Mouse (Mus musculus) heart, embryonic 10.5 days (tissue): ENCODE data around the gene Cyb561d1. TPM values are rescaled to one million over a fixed set of nuclear protein-coding genes. Genes with fewer than 3 reads are reported as not detected.

Experiments
- DNase-seq: peaks from one replicate; pipeline ENCODE4 v3.0.0-alpha.2; 2017; ENCODE audit warnings: low spot score
- H3K27ac ChIP-seq: fragments of 300-500 bp; sonication (generic); 2 replicates; pipeline ENCODE4 v1.5.1; 2016; ENCODE audit warnings: mild to moderate bottlenecking
- H3K27me3 ChIP-seq: fragments of 300-500 bp; sonication (generic); 2 replicates; pipeline ENCODE4 v1.6.1; 2016; ENCODE audit warnings: mild to moderate bottlenecking; ENCODE audit not compliant: poor library complexity, insufficient read depth, severe bottlenecking
- H3K36me3 ChIP-seq: fragments of 300-500 bp; sonication (generic); 2 replicates; pipeline ENCODE4 v1.6.1; 2016; ENCODE audit warnings: mild to moderate bottlenecking, moderate library complexity
- H3K4me1 ChIP-seq: fragments of 300-500 bp; sonication (generic); 2 replicates; pipeline ENCODE4 v1.6.1; 2016; ENCODE audit warnings: mild to moderate bottlenecking
- H3K4me3 ChIP-seq: fragments of 300-500 bp; sonication (generic); 2 replicates; pipeline ENCODE4 v1.5.1; 2016; ENCODE audit warnings: mild to moderate bottlenecking, moderate library complexity
- H3K9me3 ChIP-seq: fragments of 300-500 bp; sonication (generic); 2 replicates; pipeline ENCODE4 v1.6.1; 2016; ENCODE audit warnings: mild to moderate bottlenecking, moderate library complexity
- WGBS: fragments of 180-500 bp; shearing (Covaris S2); methylation state at CpG from one replicate; pipeline ENCODE4 v1.1.7; 2016; 5-methylcytosine and 5-hydroxymethylcytosine counted together
- polyA plus RNA-seq: library from polyadenylated mRNA; unstranded; fragments of >200 nt; fragmentation: Nextera tagmentation; extraction: Ambion mirVana; gene quantifications from 2 replicates; pipeline ENCODE4 v1.2.1, GENCODE M21; 2016

Cyb561d1 gene
- polyA plus RNA-seq, 1 experiment from 2014 or later, result 3.1 TPM

DNA sequence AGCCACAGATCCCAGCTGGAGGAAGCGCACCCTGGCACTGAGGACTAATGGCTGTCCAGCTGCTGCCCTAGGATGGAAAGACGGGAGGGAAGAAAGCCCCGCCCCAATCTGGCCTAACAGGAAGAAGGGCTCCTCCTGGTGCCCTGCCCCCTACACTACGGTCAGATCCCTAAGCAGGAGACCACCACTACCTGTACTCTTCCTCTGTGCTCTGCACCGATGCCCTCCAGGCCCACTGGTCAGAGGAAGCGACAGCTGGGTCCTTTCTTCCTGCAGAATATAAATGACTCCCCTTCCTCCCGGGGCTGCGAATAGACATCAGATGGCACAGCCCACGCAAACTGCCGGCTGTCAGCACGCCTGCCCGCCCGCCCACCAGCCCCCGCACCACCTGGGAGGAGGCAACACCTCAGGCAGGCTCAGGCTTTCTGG lies 3.9 kb downstream of the Cyb561d1 start:
- Histone ChIP-seq H3K27ac (peak overlapping the region; percentile 53), H3K4me1 (peaks cover 60% of the 10 kb centered on the region), H3K9me3 (no peaks in the 10 kb centered on the region), H3K4me3 (peak overlapping the region; percentile 25; the same call in 1 of the 2 replicates), H3K27me3 (no peaks in the 10 kb centered on the region; the same call in 1 of the 2 replicates), H3K36me3 (peaks cover 16% of the 10 kb centered on the region; the same call in 1 of the 2 replicates)
- WGBS, result 19% methylated on average over 14 of the region's 14 CpGs
- DNase-seq, result no peak

DNA sequence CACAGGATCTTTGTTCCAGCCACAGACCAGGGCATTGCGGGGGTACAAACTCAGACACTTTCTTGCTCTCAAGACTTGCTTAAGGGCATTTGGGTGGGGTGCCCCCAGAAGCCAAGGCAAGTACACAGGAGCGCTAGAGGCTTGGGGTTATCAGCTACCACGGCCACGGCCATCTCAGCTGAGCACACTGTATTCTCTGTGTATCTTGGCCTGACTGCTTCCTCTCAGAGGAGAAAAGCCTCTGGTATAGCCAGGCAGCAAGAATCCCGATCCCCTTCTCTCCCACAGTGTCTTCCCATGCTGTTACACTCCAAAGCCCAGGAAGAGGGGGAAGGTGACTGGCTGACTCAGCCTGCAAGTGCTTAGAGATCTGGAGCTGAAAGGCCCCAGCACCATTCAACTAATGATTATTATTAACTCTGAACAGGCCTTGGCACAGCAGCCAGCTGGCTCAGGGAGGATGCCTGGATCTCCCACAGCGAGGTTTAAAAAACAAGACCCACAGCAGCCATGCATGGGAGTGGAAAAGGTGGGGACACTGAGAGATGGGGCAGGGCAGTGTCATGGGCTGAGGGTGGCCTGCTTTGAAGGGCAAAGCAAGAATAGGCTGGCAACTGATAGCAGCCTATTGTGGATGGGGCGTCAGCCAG lies 4.9 kb downstream of the Cyb561d1 start:
- WGBS, result 62% methylated on average over 7 of the region's 7 CpGs
- no peaks in the 10 kb centered on the region for H3K9me3 ChIP-seq
- H3K36me3 ChIP-seq, result peaks cover 11% of the 10 kb centered on the region; the same call in 1 of the 2 replicates
- H3K27me3 ChIP-seq, result no peaks in the 10 kb centered on the region; the same call in 1 of the 2 replicates
- no peak for DNase-seq
- no peak overlapping the region for H3K27ac ChIP-seq
- no peak overlapping the region for H3K4me3 ChIP-seq
- peaks cover 56% of the 10 kb centered on the region for H3K4me1 ChIP-seq

DNA sequence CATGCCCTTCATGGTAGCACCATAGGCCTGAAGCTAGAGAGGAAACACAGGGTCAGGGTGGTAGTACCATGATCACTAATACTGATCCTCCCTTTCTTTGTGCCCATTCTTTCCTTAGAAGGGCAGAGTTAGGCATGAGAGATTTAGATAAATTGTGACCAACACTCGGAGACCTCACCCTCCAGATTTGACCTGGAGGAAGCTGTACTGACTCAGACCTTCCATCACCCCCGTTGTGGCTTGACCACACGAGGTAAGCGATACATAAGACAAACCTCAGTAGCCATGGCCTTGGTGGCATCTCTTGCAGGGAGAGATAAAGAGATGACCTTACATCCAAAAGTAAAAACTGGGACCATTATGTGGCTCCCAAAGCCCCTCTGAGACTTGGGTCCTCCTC lies 5.7 kb downstream of the Cyb561d1 start:
- WGBS, result 74% methylated on average over 4 of the region's 4 CpGs
- H3K4me1 ChIP-seq, result peaks cover 56% of the 10 kb centered on the region
- no peaks in the 10 kb centered on the region for H3K9me3 ChIP-seq
- no peak for DNase-seq
- no peak overlapping the region for H3K4me3 ChIP-seq
- H3K27ac ChIP-seq, result no peak overlapping the region
- no peaks in the 10 kb centered on the region; the same call in 1 of the 2 replicates for H3K27me3 ChIP-seq
- peaks cover 11% of the 10 kb centered on the region; the same call in 1 of the 2 replicates for H3K36me3 ChIP-seq

DNA sequence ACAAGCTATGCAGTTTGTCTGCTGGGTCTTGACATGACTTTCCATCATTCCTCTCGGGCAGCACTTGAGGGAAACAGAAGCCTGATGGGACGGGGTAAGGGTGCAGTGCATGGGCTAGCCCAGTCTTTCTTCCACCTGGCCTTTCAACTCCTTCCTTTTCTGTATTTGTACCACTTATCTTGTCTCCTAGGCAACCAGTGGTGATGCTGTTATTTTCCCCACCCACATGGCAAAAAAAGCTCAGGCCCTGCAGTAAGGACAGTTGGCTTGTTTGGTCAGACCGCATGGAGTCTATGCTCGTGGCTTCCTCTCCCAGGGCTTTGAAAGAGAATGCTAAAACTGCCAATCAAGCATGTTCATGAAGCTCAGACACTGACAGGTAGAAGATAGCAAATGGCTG lies 7.3 kb downstream of the Cyb561d1 start:
- Histone ChIP-seq H3K4me3 (no peak overlapping the region), H3K9me3 (no peaks in the 10 kb centered on the region), H3K27me3 (peaks cover 11% of the 10 kb centered on the region), H3K4me1 (peaks cover 55% of the 10 kb centered on the region), H3K36me3 (0 out of 2 replicates have a peak, but pooled peaks cover 6% of the 10 kb centered on the region), H3K27ac (no peak overlapping the region)
- 39% methylated on average over 4 of the region's 4 CpGs for WGBS
- DNase-seq, result no peak

DNA sequence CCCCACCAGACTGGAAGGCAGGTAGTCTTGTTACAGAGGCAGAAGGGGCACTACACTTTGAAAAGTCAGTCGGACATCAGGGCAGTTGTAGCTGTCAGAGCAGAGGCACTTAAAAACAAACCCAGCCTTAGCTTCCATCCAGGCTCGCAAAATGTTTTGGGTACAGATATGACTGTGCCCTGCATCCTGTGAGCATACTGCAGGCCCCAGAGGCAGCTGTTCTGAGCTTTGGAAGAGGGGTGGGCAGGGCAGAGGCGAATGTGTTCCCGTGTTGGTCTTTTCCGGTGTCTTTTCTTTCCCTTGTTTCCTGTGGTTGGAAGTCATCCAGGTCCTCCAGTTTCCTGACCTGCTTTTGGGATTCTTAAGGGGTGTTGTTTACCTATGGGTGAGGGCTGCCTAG lies 11.1 kb downstream of the Cyb561d1 start:
- H3K4me1 ChIP-seq, result peaks cover 39% of the 10 kb centered on the region
- H3K27me3 ChIP-seq, result peaks cover 42% of the 10 kb centered on the region
- H3K9me3 ChIP-seq, result no peaks in the 10 kb centered on the region
- 55% methylated on average over 5 of the region's 5 CpGs for WGBS
- H3K36me3 ChIP-seq, result no peaks in the 10 kb centered on the region
- DNase-seq, result no peak
- 0 out of 2 replicates have a peak overlapping the region, but pooled peaks have one; percentile 3 for H3K4me3 ChIP-seq
- H3K27ac ChIP-seq, result no peak overlapping the region

DNA sequence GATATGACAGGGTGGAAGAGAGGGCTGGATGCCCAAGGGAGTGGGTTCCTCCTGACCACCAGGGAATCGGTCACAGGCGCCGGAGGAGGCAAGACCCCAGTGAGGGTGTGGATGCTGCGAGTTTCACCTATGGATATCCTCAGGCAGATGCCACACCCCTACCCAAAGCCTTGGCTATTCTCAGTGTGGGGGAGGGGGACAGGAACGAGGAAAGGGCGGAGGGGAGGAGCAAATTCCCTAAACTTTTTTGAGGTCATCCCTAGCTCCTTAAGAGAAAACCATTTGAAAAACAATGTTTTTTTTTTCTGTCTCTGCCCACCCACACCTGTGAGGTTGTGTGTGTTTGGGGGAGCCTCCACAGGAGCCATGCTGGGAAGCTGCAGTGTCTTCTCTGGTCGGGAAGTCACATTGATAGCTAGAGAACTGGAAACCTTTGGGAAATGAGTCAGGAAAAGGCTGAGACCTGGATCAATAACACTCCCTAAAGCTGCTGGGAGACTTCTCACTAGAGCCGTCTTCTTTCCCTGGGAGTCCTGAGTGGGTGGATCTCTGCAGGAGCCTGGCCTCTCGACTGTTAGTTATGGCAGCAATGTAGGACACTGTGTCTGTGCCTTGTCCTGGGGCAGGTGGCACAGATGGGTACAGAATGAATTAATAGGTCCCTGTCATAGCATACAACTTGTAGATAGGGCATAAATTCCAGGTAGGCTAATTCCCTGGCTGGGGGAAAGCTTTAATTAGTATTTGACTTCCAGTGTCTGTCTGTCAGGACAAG lies 12.1 kb downstream of the Cyb561d1 start:
- Histone ChIP-seq H3K27me3 (peaks cover 49% of the 10 kb centered on the region), H3K36me3 (no peaks in the 10 kb centered on the region), H3K4me1 (peaks cover 35% of the 10 kb centered on the region), H3K27ac (no peak overlapping the region), H3K4me3 (no peak overlapping the region), H3K9me3 (no peaks in the 10 kb centered on the region)
- 60% methylated on average over 9 of the region's 9 CpGs for WGBS
- no peak for DNase-seq

DNA sequence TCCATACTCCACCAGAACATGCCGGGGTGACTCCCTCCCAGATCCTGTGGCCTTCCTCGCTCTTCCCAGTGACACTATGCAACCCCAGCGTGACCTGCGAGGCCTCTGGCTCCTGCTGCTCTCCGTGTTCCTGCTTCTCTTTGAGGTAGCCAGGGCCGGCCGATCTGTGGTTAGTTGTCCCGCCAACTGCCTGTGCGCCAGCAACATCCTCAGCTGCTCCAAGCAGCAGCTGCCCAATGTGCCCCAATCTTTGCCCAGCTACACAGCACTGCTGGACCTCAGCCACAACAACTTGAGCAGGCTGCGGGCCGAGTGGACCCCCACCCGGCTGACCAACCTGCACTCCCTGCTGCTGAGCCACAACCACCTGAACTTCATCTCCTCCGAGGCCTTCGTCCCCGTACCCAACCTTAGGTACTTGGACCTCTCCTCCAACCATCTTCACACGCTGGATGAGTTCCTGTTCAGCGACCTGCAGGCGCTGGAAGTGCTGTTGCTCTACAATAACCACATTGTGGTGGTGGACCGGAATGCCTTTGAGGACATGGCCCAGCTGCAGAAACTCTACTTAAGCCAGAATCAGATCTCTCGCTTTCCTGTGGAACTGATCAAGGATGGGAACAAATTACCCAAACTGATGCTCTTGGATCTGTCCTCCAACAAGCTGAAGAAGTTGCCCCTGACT lies 13.8 kb downstream of the Cyb561d1 start:
- Histone ChIP-seq H3K27me3 (peaks cover 53% of the 10 kb centered on the region), H3K4me1 (peaks cover 26% of the 10 kb centered on the region), H3K4me3 (peak overlapping the region; percentile 92; the same call in 1 of the 2 replicates), H3K9me3 (no peaks in the 10 kb centered on the region), H3K27ac (no peak overlapping the region), H3K36me3 (no peaks in the 10 kb centered on the region)
- no peak for DNase-seq
- WGBS, result 59% methylated on average over 20 of the region's 20 CpGs

DNA sequence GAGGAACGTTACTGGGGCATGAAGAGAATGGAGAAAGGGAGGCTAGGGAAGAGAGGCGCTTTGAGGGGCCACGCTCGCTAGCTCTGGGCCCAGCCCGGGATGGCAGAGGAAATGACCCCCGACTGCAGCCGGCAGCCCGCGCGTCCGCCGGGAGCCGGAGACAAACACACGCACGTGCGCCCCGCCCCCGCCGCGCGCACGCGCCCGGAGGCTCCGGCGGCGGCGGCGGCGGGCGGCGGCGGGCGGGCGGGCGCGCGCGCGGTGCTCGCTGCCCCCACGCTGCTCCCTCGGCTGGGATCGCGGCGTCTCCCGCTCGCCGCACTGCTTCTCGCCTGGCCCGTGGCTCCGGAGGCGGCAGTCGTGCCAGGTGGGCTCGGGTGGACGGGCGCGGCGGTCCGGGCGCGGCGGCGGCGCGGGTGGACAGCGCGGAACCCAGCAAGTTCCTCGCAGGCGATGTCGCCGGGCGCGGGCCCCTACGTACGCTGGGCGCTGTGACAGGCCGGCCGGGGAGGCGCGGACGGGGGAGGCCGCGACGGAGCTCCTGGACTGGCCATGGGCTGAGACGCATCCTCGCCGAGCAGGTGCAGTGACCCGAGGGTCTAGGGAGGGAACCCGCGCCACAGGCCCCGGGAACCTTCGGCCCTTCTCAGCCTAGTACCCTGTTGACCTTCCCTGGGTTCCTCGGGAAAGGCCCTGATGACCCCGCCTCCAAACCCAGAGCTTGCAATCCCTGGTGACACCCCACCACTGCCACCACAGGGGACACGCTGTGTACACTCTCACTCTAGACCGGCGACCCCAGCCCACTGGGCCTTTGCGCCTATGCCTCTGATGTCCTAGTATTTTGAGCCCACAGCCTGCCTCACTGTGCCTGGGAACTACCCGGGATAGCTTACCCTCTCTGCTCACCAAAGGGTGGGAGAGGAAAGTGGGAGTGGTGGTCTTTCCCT lies 14.6 kb downstream of the Cyb561d1 start, which contains the start of gene Amigo1:
Gene Amigo1 (plus strand): TSS at position 238 of the 950 bp plus-strand sequence.
- Histone ChIP-seq H3K4me1 (peaks cover 21% of the 10 kb centered on the region), H3K27ac (peak within 1 kb of the TSS; percentile 85), H3K9me3 (no peaks in the 10 kb centered on the region), H3K4me3 (peak within 1 kb of the TSS; percentile 92), H3K36me3 (no peaks in the 10 kb centered on the region), H3K27me3 (peaks cover 53% of the 10 kb centered on the region)
- no peak for DNase-seq
- WGBS, result 1% methylated on average over 100 of the region's 100 CpGs

DNA sequence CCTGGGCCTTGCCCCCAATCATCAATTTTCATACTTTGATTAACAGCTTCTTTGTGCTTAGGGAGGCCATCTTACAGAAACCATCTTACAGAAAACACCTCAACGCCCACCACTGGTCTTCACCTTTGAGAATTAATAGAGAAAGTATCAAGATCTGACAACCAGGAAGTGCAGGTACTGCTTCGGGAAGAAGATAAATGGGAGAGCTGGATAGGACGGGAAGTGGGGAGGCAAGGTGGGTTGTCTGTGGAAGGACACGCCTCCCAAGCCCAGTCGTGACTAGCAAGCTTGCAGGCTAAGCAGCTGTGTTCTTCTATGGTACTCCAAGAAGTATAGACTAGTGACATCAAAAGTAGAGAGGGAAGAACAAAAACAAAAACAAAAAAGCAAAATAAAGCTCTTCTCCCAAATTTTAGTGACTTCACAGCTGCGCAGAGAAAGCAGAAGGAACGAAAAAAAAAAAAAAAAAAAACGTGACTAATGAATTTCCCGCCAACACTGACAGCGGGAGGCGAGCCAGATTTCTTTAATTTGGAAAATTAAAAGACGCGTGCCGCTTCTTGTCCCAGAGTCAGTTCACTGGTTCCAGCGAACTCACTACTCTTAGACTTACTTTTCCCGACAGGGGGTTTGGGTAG lies 15.4 kb downstream of the Cyb561d1 start:
- Histone ChIP-seq H3K4me3 (peak overlapping the region; percentile 92), H3K36me3 (no peaks in the 10 kb centered on the region), H3K9me3 (no peaks in the 10 kb centered on the region), H3K4me1 (peaks cover 21% of the 10 kb centered on the region), H3K27ac (peak overlapping the region; percentile 85; the same call in 1 of the 2 replicates), H3K27me3 (peaks cover 53% of the 10 kb centered on the region)
- WGBS, result 2% methylated on average over 16 of the region's 16 CpGs
- DNase-seq, result no peak

DNA sequence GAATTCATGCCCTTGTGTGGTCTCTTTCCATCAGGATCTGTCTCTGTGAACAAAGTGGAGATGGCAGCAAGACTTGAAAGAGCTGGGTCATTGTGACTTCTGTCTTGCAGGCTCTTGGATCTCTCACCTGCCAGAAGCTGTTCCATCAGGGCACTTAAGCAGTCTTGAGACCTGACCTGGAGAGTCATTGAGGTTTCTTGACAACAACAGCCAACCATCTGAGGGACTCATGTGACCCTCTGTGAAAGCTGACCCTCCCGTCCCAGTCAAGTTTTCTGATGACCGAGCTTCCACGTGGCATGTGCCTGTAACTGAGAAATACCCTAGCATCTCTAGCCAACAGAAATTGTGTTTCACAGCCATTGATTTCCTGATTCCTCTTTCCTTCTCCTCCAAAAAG lies 16.3 kb downstream of the Cyb561d1 start:
- DNase-seq, result no peak
- Histone ChIP-seq H3K27me3 (peaks cover 52% of the 10 kb centered on the region), H3K36me3 (no peaks in the 10 kb centered on the region), H3K4me1 (peaks cover 14% of the 10 kb centered on the region), H3K27ac (no peak overlapping the region), H3K4me3 (no peak overlapping the region), H3K9me3 (no peaks in the 10 kb centered on the region)
- WGBS, result 64% methylated on average over 3 of the region's 3 CpGs

DNA sequence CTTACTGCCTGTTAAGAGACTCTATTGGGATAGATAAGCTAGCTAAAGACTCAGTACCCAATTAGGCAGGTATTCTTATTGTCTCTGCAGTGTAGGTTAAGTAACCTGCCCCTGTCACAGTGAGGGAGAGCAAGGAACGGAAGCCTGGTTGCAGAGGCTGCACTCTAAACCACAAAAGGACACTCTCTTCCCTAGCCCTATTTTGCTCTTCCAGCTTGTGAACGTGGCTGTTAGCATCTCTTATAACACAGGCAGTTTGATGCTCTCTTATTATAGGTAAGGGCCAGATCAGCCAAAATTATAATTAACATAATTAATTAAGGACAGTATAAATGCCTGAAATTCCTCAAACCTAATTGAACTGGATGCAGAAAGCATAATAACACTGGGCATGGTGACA lies 20.5 kb downstream of the Cyb561d1 start:
- H3K9me3 ChIP-seq, result no peaks in the 10 kb centered on the region
- no peak for DNase-seq
- peaks cover 3% of the 10 kb centered on the region; the same call in 1 of the 2 replicates for H3K4me1 ChIP-seq
- peaks cover 22% of the 10 kb centered on the region; the same call in 1 of the 2 replicates for H3K27me3 ChIP-seq
- no peak overlapping the region for H3K4me3 ChIP-seq
- WGBS, result 55% methylated on average over 2 of the region's 2 CpGs
- no peak overlapping the region for H3K27ac ChIP-seq
- H3K36me3 ChIP-seq, result no peaks in the 10 kb centered on the region
